Mouse (Mus musculus) urinary bladder, adult 18-20 months (tissue): Measurements from ENCODE around the gene Arfip2.
A peak's percentile ranks its signal among the peaks of the same experiment; 100 is the strongest.

Source experiments
- DNase-seq, 2 experiments: peaks; one replicate each; pipeline ENCODE4 v3.0.0; 2022; ENCODE audit warnings: low spot score in 2 of 2, mixed read lengths in 2 of 2

Arfip2 gene

DNA sequence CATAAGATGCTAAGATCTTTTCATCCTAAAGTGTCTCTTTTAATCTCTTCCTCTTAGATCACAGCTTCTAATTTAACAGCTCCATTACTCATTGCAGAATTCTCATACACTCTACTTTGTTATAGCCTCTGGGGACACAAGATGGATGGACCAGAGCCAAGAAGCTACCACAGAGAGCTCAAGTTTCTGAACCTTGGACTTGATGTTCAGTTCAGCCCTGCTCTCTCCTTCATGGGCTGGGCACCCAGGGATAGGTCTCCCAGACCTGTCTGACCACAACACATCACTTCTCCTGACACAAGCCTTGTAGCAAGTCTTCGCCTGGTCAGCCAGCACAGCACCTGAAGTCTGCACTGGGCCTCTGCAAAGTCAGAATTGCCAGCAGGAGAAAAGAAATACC lies 25.8 kb downstream of the Arfip2 start:
- no peak for DNase-seq

DNA sequence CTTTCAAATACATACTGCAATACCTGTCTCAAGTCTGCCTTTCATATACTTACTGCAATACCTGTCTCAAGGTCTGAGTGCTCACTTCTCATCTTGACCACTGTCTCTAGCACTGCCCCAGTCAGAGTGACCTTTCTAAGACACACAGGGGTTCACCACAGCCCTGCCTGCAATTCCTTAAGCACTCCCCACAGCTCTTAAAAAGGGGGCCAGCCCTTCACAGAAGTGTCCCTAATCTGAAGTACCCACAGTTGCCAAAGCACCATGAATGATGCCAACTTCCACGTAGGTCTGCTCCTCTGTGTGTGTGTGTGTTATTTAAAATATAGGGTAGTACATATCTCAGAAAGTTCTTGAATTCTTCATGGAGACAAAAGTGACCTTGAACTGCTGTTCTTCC lies 28.4 kb downstream of the Arfip2 start:
- DNase-seq, result no peak

DNA sequence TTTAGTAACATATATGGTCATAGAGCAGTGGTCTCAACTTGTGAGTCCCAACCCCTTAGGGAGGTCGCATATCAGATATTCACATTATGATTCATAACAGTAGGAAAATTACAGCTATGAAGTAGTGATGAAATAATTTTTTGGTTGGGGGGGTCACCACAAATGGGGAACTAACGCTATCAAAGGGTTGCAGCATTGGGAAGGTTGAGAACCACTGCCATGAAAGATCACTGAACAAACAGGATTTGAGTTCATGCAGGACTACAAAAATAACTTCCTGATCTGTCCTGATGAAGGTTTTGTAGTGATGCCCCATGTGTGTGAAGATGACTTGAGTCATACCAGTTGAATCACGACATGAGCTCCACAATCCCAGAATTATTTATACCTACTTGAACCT lies 31.7 kb downstream of the Arfip2 start:
- DNase-seq, result no peak

DNA sequence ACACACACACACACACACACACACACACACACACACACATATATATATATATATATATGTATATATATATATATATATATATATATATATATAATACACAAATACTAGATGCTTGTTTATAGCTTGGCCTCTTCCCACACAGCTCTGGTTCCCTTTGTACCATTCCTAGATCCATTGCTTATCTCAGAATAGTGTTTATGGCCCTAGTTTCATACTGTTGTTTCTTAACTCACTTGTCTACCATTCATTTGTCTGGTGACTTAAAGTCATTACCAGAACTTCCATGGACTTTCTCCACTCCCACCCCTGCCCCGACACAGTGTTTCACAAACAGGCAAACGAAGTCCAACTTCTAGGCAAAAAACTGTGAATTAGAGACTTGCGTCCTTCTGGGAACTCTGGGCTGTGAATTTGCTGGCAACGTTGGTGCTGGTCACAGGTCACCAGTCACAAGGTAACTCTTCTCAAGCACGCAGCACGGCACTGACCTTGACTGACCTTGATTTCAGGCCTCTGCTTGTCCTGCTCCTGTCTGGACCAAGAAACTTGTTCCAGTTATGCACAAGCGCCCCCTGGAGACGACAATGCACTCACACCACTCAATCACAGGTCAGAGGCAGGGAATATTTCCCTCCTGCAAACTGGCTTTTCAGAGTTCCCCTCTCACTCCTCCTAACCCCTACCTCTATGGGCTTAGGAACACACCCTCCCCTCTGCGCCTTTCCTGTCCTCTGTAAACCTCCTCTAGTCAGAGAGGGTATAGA lies 37.2 kb downstream of the Arfip2 start:
- peak; percentile 27 to 30 for DNase-seq

DNA sequence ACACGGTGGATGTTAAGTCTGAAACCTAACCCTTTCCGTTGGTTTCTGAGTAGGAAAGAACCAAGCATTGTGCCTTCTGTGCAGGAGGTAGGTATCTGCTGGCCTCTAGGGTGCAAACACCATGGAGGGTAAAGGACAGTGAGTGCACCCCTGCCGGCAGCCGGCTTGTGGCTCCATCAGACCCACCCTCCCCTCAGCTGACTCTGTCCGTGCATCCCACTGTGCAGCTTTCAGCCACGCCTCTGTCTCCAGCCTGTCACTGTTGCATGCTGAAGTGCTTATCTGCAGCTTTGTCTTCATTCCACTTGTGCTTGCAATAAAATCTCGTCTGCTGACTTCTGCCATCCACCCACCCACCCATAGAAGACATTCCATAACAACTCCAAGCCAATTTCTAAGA lies 50.1 kb downstream of the Arfip2 start:
- no peak for DNase-seq

DNA sequence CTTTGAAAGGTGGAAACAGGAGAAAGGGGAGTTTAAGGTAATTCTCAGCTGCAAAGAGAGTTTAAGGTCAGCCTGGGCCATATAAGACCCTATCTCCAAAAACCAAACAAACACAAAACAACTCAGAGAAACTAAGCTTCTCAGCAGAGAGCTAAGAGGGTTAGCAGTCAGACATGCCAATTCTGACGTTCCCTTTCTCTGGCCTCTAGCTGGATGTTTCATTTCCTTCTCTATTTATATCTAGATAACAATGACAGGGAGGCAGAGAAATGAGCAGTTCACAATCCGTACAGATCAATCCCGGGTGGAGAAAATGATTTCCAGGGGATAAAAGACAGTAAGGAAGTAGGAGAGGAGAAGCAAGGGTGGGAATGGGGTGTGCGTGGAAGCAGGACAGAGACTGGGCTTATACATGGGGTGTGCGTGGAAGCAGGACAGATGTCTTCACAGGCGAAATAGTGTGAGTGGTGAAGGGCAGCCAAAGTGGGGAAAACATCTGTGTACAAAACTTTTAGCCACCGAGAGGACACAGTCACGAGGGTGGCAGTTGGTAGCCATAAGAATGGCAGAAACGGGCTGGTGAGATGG lies 51.8 kb downstream of the Arfip2 start:
- no peak for DNase-seq
